13 mouse cellular contexts compared by ENCODE assay signal in the genomic region with DNA sequence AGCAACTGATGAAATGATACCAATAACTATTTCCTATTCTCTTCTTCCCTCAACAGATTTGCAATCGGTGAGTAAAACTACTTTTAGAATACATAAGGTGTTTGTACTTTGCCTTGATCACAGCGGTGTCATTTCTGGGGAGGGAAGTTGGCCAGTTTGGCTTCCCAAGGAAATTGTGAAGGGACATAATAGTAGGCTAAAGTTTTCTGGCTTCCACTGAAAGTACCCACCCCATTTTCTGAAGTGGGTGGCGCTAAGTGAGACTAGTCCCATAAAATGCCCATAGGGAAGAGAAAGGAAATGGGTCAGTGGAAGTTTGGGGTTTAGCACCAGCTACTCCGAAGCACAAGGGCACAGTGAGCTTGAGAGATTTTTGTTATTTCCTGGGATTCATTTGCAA. TPM values are rescaled to one million over a fixed set of nuclear protein-coding genes. Genes with fewer than 3 reads are reported as not detected.
A peak's percentile ranks its signal among the peaks of the same experiment; 100 is the strongest.
DNase-seq lines count a peak whose midpoint lies in the region; ATAC-seq and TF ChIP-seq lines count a peak whose summit lies in the region.
"Had no signal": no experiment of that assay in that cellular context is flagged by ENCODE, and none has a peak within 500 bp of the region (broad histone marks: within the 10 kb centered on the region; RNA-seq: fewer than 3 reads in every experiment).

No protein-coding gene starts in this region.

- 82% methylated on average over 4 of the region's 4 CpGs for WGBS in kidney, embryonic 15.5 days
- 82% methylated on average over 4 of the region's 4 CpGs for WGBS in embryonic facial prominence, embryonic 10.5 days
- 70% methylated on average over 4 of the region's 4 CpGs for WGBS in limb, embryonic 14.5 days

- TF ChIP-seq CTCF in C2C12 (IDR thresholded peaks at IDR 0.05; ENCODE audit: control insufficient read depth, insufficient read depth, insufficient read length) = no peak

- H3K4me1 ChIP-seq in kidney, embryonic 15.5 days = peaks cover 14% of the 10 kb centered on the region
- H3K4me1 ChIP-seq in embryonic facial prominence, embryonic 10.5 days = peaks cover 23% of the 10 kb centered on the region
- peaks cover 9% of the 10 kb centered on the region; the same call in 1 of the 2 replicates for H3K4me1 ChIP-seq in limb, embryonic 14.5 days (ENCODE audit: control insufficient read depth, insufficient read depth, low read length)

- TF ChIP-seq POLR2A in limb, embryonic 14.5 days (IDR thresholded peaks at IDR 0.05; ENCODE audit: borderline replicate concordance, extremely low read depth, insufficient read depth, insufficient read length) = no peak

- no peaks in the 10 kb centered on the region for H3K27me3 ChIP-seq in kidney, embryonic 15.5 days
- H3K27me3 ChIP-seq in C2C12 (ENCODE audit: control insufficient read depth, insufficient read depth, insufficient read length) = no peaks in the 10 kb centered on the region
- H3K27me3 ChIP-seq in embryonic facial prominence, embryonic 10.5 days (replicated peaks; ENCODE audit: low read depth, poor library complexity, severe bottlenecking) = peaks cover 6% of the 10 kb centered on the region; the same call in 1 of the 2 replicates
- H3K27me3 ChIP-seq in limb, embryonic 14.5 days (ENCODE audit: control insufficient read depth, insufficient read depth, low read length) = no peaks in the 10 kb centered on the region

- H3K79me3 ChIP-seq in C2C12 (ENCODE audit: low read depth) = peaks cover 40% of the 10 kb centered on the region

- no peak overlapping the region for H3K9ac ChIP-seq in kidney, embryonic 15.5 days
- H3K9ac ChIP-seq in limb, embryonic 14.5 days (ENCODE audit: low read depth, low read length, severe bottlenecking) = peak overlapping the region; percentile 34; the same call in 1 of the 2 replicates
- H3K9ac ChIP-seq: liver, embryonic 15.5 days had no signal

- H3K36me3 ChIP-seq in kidney, embryonic 15.5 days = peaks cover 8% of the 10 kb centered on the region
- H3K36me3 ChIP-seq in C2C12 (ENCODE audit: control insufficient read depth, insufficient read depth) = peaks cover 56% of the 10 kb centered on the region
- H3K36me3 ChIP-seq in embryonic facial prominence, embryonic 10.5 days (replicated peaks) = peaks cover 38% of the 10 kb centered on the region
- H3K36me3 ChIP-seq in limb, embryonic 14.5 days (ENCODE audit: control insufficient read depth, insufficient read depth, low read length) = peaks cover 40% of the 10 kb centered on the region
- H3K36me3 ChIP-seq: liver, embryonic 15.5 days had no signal

- no peak for DNase-seq in kidney, adult 11 months
- no peak for DNase-seq in embryonic facial prominence, embryonic 10.5 days (ENCODE audit: low spot score)
- DNase-seq in limb, embryonic 14.5 days (ENCODE audit: low spot score) = no peak
- no peak for DNase-seq in left cerebral cortex, adult 8-10 months (ENCODE audit: low spot score in 2 of 2)
- DNase-seq in adrenal gland, postnatal 14 days = no peak
- DNase-seq: adrenal gland, postnatal 25 days; right cerebral cortex, postnatal 4 days; thymus, postnatal 4 days had no signal

- peak overlapping the region; percentile 24 for H3K4me2 ChIP-seq in kidney, embryonic 15.5 days
- H3K4me2 ChIP-seq in limb, embryonic 14.5 days (replicated peaks; ENCODE audit: low read depth, low read length, severe bottlenecking) = peak overlapping the region; percentile 70
- H3K4me2 ChIP-seq: liver, embryonic 15.5 days had no signal

- peak overlapping the region; percentile 18 for H3K4me3 ChIP-seq in kidney, embryonic 15.5 days (replicated peaks)
- peak overlapping the region; percentile 16 for H3K4me3 ChIP-seq in C2C12 (ENCODE audit: insufficient read depth, poor library complexity, severe bottlenecking)
- H3K4me3 ChIP-seq in embryonic facial prominence, embryonic 10.5 days = peak overlapping the region; percentile 63; the same call in 1 of the 2 replicates
- H3K4me3 ChIP-seq in limb, embryonic 14.5 days (replicated peaks; ENCODE audit: low read length) = peak overlapping the region; percentile 65
- H3K4me3 ChIP-seq: liver, embryonic 15.5 days; megakaryocyte, embryonic 14.5 days had no signal

- H3K9me3 ChIP-seq in kidney, embryonic 15.5 days (replicated peaks) = no peaks in the 10 kb centered on the region
- H3K9me3 ChIP-seq in embryonic facial prominence, embryonic 10.5 days = no peaks in the 10 kb centered on the region
- H3K9me3 ChIP-seq in limb, embryonic 14.5 days (ENCODE audit: control insufficient read depth, low read length) = no peaks in the 10 kb centered on the region
- H3K9me3 ChIP-seq: liver, embryonic 15.5 days; megakaryocyte, embryonic 14.5 days had no signal

- no peak for ATAC-seq in kidney, embryonic 15.5 days (replicated peaks; ENCODE audit: low FRiP score)
- ATAC-seq in limb, embryonic 14.5 days (ENCODE audit: low FRiP score, low read depth) = no peak
- ATAC-seq: hindbrain, postnatal 0 days had no signal

- H3ac ChIP-seq in C2C12 (ENCODE audit: control insufficient read depth, insufficient read length, low read depth) = no peak overlapping the region

- H3K79me2 ChIP-seq in C2C12 (ENCODE audit: control insufficient read depth, insufficient read depth) = peaks cover 67% of the 10 kb centered on the region

- no peak overlapping the region for H3K27ac ChIP-seq in kidney, embryonic 15.5 days
- no peak overlapping the region for H3K27ac ChIP-seq in embryonic facial prominence, embryonic 10.5 days (replicated peaks)
- H3K27ac ChIP-seq in limb, embryonic 14.5 days (replicated peaks; ENCODE audit: low read depth, low read length) = no peak overlapping the region; the same call in 1 of the 2 replicates
- H3K27ac ChIP-seq: hindbrain, postnatal 0 days; liver, embryonic 15.5 days had no signal

TF ChIP-seq in C2C12, 6 proteins besides CTCF, POLR2A, EP300 and RAD21:
- no peak for TF ChIP-seq MYOG (IDR thresholded peaks at IDR 0.05; ENCODE audit: control insufficient read depth, extremely low read depth, insufficient read length)
- TF ChIP-seq CEBPB (IDR thresholded peaks at IDR 0.05; ENCODE audit: low read depth) = no peak
- TF ChIP-seq USF1 (IDR thresholded peaks at IDR 0.05; ENCODE audit: low read depth) = no peak
- no peak for TF ChIP-seq FOSL1 (IDR thresholded peaks at IDR 0.05; ENCODE audit: insufficient read depth, low read length, poor library complexity, severe bottlenecking)
- no peak for TF ChIP-seq MYOD1 (IDR thresholded peaks at IDR 0.05; ENCODE audit: control insufficient read depth, insufficient read length, low read depth)
- TF ChIP-seq MAX (IDR thresholded peaks at IDR 0.05) = no peak

RNA-seq across cellular contexts. Expression of gene Col1a2, which starts 3.7 kb away (rescaled TPM):
- 610 and 639 TPM in 2 replicates for polyA plus RNA-seq in kidney, embryonic 15.5 days (2015; fragmentation: Nextera tagmentation; extraction: Ambion mirVana)
- 144 TPM for polyA plus RNA-seq in C2C12 (2012; fragmentation: generic; extraction: Trizol)
- 117 and 176 TPM in 2 replicates for polyA plus RNA-seq in embryonic facial prominence, embryonic 10.5 days (2016; fragmentation: Nextera tagmentation; extraction: Ambion mirVana)
- polyA plus RNA-seq in limb, embryonic 14.5 days (2012; rRNA removed) = 1,303 and 1,310 TPM in 2 replicates
- 1,790 and 1,964 TPM in 2 replicates for polyA plus RNA-seq in limb, embryonic 14.5 days (2014; fragmentation: Nextera tagmentation; extraction: Ambion mirVana)
- total RNA-seq in left cerebral cortex, adult 8-10 months (2022) = 10 to 100 TPM; 12.9 to 16.4 (median 16.0) TPM
- total RNA-seq in adrenal gland, postnatal 14 days (2021) = 287 and 366 TPM in 2 replicates
